Mouse (Mus musculus): ENCODE data around the gene Gm5426. TPM values are rescaled to one million over a fixed set of nuclear protein-coding genes. Genes with fewer than 3 reads are reported as not detected.
"Not testable (repeated sequence)": the region's sequence is repeated elsewhere in the genome, so short reads cannot be mapped to it uniquely, and the experiment has no call there.

The Gm5426 gene
- polyA plus RNA-seq (2011; ENCODE audit: insufficient read depth, insufficient read length, low read depth, missing spikeins), result not detected in 2 replicates

DNA sequence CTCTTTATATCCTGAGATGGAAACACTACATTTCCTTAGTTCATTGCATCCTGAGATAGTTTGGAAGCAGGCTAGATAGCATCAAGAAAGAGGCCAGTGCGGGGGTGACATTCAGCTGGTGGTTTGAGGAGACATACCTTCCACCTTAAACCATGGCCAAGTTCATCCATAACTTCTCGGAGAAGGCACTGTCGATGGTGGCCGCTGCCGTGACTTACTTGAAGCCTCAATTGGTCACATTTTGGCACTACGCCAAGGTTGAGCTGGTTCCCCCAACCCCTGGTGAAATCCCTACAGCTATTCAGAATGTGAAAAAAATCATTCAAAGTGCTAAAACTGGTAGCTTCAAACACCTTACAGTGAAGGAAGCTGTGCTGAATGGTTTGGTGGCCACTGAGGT, at the start of gene Gm5426:
Gene Gm5426 (plus strand): TSS at position 153 of the 400 bp plus-strand sequence.
- not testable (repeated sequence) for H3K27ac ChIP-seq (ENCODE audit: insufficient read depth, low read length); H3K36me3 ChIP-seq (ENCODE audit: control insufficient read depth, insufficient read depth, low read length, poor library complexity, severe bottlenecking); H3K9ac ChIP-seq (ENCODE audit: low read depth, poor library complexity, severe bottlenecking); H3K4me1 ChIP-seq (ENCODE audit: control insufficient read depth, insufficient read depth, low read length); H3K27me3 ChIP-seq (ENCODE audit: control insufficient read depth, insufficient read depth, low read length, poor library complexity, severe bottlenecking); H3K4me3 ChIP-seq (ENCODE audit: low read depth, low read length); H3K9me3 ChIP-seq (replicated peaks; ENCODE audit: control insufficient read depth, insufficient read depth, low read length, poor library complexity, severe bottlenecking)

DNA sequence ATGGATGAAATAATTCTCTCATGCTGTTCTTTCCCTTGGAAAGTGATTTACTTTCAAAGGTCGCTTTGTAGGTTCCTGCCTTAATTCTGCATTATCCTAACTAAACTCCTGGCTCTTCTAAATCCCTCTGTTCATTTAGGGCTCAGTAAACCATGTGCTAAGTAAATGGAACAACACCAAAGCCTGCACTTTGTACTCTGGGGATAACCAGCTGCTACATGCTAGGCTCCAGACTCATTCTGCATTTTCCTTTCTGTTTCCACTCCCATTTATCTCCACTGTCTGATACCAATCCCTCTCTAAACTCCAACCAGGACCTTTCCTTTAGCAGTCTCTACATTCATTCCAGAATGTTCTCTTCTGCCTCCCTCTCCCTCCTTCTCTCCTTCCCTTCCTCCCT, 46.7 kb upstream of the Gm5426 start:
- no peak for TF ChIP-seq POLR2A (IDR thresholded peaks at IDR 0.05; ENCODE audit: insufficient read depth, low read length)
- TF ChIP-seq CTCF (IDR thresholded peaks at IDR 0.05; ENCODE audit: low read depth, low read length), result no peak
- no peak for TF ChIP-seq EP300 (IDR thresholded peaks at IDR 0.05; ENCODE audit: insufficient read depth, low read depth, low read length)
- Histone ChIP-seq H3K4me1 (ENCODE audit: control insufficient read depth, insufficient read depth, low read length) (no peaks in the 10 kb centered on the region), H3K36me3 (ENCODE audit: control insufficient read depth, insufficient read depth, low read length, poor library complexity, severe bottlenecking) (no peaks in the 10 kb centered on the region), H3K4me3 (ENCODE audit: low read depth, low read length) (no peak overlapping the region), H3K9ac (ENCODE audit: low read depth, poor library complexity, severe bottlenecking) (no peak overlapping the region), H3K27me3 (ENCODE audit: control insufficient read depth, insufficient read depth, low read length, poor library complexity, severe bottlenecking) (no peaks in the 10 kb centered on the region), H3K27ac (ENCODE audit: insufficient read depth, low read length) (no peak overlapping the region), H3K9me3 (replicated peaks; ENCODE audit: control insufficient read depth, insufficient read depth, low read length, poor library complexity, severe bottlenecking) (no peaks in the 10 kb centered on the region)

DNA sequence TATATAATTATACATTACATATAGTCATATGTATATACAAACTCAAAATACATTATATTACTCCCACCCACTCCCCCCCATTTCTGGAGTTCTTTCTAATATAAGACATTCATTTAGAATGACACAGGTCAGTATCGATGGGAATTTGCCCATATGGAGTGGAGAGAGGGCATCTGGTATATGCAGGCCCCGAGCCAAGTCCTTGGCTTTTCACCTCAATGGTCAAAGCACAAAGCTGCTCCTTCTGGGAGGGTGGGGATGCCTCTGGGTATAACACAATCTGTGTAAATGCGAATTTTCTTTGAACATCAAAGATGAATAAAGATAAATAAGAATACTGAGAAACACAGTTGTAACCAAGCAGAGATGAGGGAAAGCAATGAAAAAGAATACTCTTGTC, 46.0 kb upstream of the Gm5426 start:
- TF ChIP-seq POLR2A (IDR thresholded peaks at IDR 0.05; ENCODE audit: insufficient read depth, low read length) (no peak), EP300 (IDR thresholded peaks at IDR 0.05; ENCODE audit: insufficient read depth, low read depth, low read length) (no peak), CTCF (IDR thresholded peaks at IDR 0.05; ENCODE audit: low read depth, low read length) (no peak)
- Histone ChIP-seq H3K9ac (ENCODE audit: low read depth, poor library complexity, severe bottlenecking) (no peak overlapping the region), H3K36me3 (ENCODE audit: control insufficient read depth, insufficient read depth, low read length, poor library complexity, severe bottlenecking) (no peaks in the 10 kb centered on the region), H3K9me3 (replicated peaks; ENCODE audit: control insufficient read depth, insufficient read depth, low read length, poor library complexity, severe bottlenecking) (no peaks in the 10 kb centered on the region), H3K4me3 (ENCODE audit: low read depth, low read length) (no peak overlapping the region), H3K27ac (ENCODE audit: insufficient read depth, low read length) (no peak overlapping the region), H3K4me1 (ENCODE audit: control insufficient read depth, insufficient read depth, low read length) (no peaks in the 10 kb centered on the region), H3K27me3 (ENCODE audit: control insufficient read depth, insufficient read depth, low read length, poor library complexity, severe bottlenecking) (no peaks in the 10 kb centered on the region)

DNA sequence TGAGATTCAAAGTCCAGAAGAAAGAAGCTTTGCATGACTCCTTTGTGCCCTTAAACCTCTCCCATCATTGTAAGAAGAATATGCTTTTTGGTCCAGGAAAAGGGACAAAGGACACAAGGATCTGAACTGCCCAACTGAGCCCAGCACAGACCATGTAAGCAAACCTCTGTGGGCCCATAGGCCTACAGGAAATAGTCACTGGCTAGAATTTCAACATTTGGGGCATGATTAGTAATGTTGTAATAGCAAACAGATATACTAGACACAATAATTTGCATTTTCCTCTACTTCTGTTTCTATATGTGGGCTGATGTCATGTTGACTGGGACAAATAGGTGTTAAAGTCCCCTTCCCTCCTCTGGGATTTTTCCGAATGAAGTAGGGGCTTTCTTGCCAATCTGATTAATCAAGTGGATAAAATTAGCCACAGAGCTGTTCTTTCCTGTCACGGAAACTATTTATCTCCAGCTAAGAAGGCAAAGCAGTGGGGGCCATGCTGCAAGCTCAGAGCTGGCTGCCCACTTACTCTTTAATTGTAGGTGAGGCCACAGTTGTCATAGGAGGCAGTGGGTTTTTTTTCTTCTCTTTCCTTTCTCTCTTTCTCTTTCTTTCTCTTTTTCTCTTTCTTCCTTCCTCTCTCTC, 42.4 kb upstream of the Gm5426 start:
- Histone ChIP-seq H3K27ac (ENCODE audit: insufficient read depth, low read length) (no peak overlapping the region), H3K36me3 (ENCODE audit: control insufficient read depth, insufficient read depth, low read length, poor library complexity, severe bottlenecking) (no peaks in the 10 kb centered on the region), H3K9ac (ENCODE audit: low read depth, poor library complexity, severe bottlenecking) (no peak overlapping the region), H3K27me3 (ENCODE audit: control insufficient read depth, insufficient read depth, low read length, poor library complexity, severe bottlenecking) (no peaks in the 10 kb centered on the region), H3K4me1 (ENCODE audit: control insufficient read depth, insufficient read depth, low read length) (peaks cover 3% of the 10 kb centered on the region), H3K4me3 (ENCODE audit: low read depth, low read length) (no peak overlapping the region), H3K9me3 (replicated peaks; ENCODE audit: control insufficient read depth, insufficient read depth, low read length, poor library complexity, severe bottlenecking) (no peaks in the 10 kb centered on the region)
- TF ChIP-seq EP300 (IDR thresholded peaks at IDR 0.05; ENCODE audit: insufficient read depth, low read depth, low read length) (no peak), CTCF (IDR thresholded peaks at IDR 0.05; ENCODE audit: low read depth, low read length) (no peak), POLR2A (IDR thresholded peaks at IDR 0.05; ENCODE audit: insufficient read depth, low read length) (no peak)

GRCm38 (mm10) chr10:96094559-96094958, 41.8 kb upstream of the Gm5426 start:
- TF ChIP-seq CTCF (IDR thresholded peaks at IDR 0.05; ENCODE audit: low read depth, low read length) (no peak), POLR2A (IDR thresholded peaks at IDR 0.05; ENCODE audit: insufficient read depth, low read length) (no peak), EP300 (IDR thresholded peaks at IDR 0.05; ENCODE audit: insufficient read depth, low read depth, low read length) (no peak)

DNA sequence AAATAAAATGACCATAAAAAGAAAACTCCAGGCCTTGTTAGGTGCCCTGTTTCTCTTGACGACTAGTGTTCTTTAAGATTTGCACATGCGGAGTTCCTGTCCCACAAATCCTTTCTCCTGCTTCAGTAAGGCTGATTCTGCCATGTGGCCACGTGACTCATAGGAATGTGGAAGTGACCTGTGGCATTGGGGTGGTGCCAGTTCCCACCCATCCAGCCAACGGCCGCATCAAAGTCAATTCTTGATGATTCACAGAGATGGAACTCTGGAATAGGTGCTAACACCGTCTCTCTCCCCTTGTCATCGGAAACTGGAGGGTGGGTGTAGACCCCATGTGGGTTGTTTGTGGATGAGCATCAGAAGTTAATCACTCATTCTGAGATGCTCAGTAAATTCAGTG, 39.7 kb upstream of the Gm5426 start:
- Histone ChIP-seq H3K27ac (ENCODE audit: insufficient read depth, low read length) (no peak overlapping the region), H3K9me3 (replicated peaks; ENCODE audit: control insufficient read depth, insufficient read depth, low read length, poor library complexity, severe bottlenecking) (no peaks in the 10 kb centered on the region), H3K4me3 (ENCODE audit: low read depth, low read length) (no peak overlapping the region), H3K9ac (ENCODE audit: low read depth, poor library complexity, severe bottlenecking) (no peak overlapping the region), H3K27me3 (ENCODE audit: control insufficient read depth, insufficient read depth, low read length, poor library complexity, severe bottlenecking) (no peaks in the 10 kb centered on the region), H3K36me3 (ENCODE audit: control insufficient read depth, insufficient read depth, low read length, poor library complexity, severe bottlenecking) (no peaks in the 10 kb centered on the region), H3K4me1 (ENCODE audit: control insufficient read depth, insufficient read depth, low read length) (peaks cover 3% of the 10 kb centered on the region)
- TF ChIP-seq CTCF (IDR thresholded peaks at IDR 0.05; ENCODE audit: low read depth, low read length) (no peak), EP300 (IDR thresholded peaks at IDR 0.05; ENCODE audit: insufficient read depth, low read depth, low read length) (no peak)

More at GRCm38 (mm10) chr10:96094559-96094958, 41.8 kb upstream of the Gm5426 start:
- H3K36me3 ChIP-seq (ENCODE audit: control insufficient read depth, insufficient read depth, low read length, poor library complexity, severe bottlenecking), result no peaks in the 10 kb centered on the region
- H3K4me3 ChIP-seq (ENCODE audit: low read depth, low read length), result no peak overlapping the region
- H3K4me1 ChIP-seq (ENCODE audit: control insufficient read depth, insufficient read depth, low read length), result peaks cover 3% of the 10 kb centered on the region
- no peaks in the 10 kb centered on the region for H3K9me3 ChIP-seq (replicated peaks; ENCODE audit: control insufficient read depth, insufficient read depth, low read length, poor library complexity, severe bottlenecking)
- H3K27me3 ChIP-seq (ENCODE audit: control insufficient read depth, insufficient read depth, low read length, poor library complexity, severe bottlenecking), result no peaks in the 10 kb centered on the region
- no peak overlapping the region for H3K27ac ChIP-seq (ENCODE audit: insufficient read depth, low read length)
- no peak overlapping the region for H3K9ac ChIP-seq (ENCODE audit: low read depth, poor library complexity, severe bottlenecking)
